Mouse (Mus musculus): ENCODE results near the gene Gca. TPM values are rescaled to one million over a fixed set of nuclear protein-coding genes. Genes with fewer than 3 reads are reported as not detected.

Gca gene
- total and polyA plus RNA-seq, 2 experiments from 2014 or later, result 1.5 to 4.2 TPM

- no peak for DNase-seq
- Histone ChIP-seq H3K36me3 (ENCODE audit: insufficient read depth) (no peaks in the 10 kb centered on the region), H3K27ac (ENCODE audit: low read depth, low read length) (no peak overlapping the region), H3K4me3 (ENCODE audit: low read depth, low read length) (no peak overlapping the region), H3K9ac (no peak overlapping the region), H3K9me3 (ENCODE audit: low read length) (no peaks in the 10 kb centered on the region), H3K4me2 (ENCODE audit: low read depth) (no peak overlapping the region), H3K4me1 (ENCODE audit: insufficient read depth) (no peaks in the 10 kb centered on the region), H3K27me3 (ENCODE audit: insufficient read depth, low read length) (no peaks in the 10 kb centered on the region)
- no peak for ATAC-seq
- TF ChIP-seq CTCF (IDR thresholded peaks at IDR 0.05; ENCODE audit: low read depth), result no peak
- 51% methylated on average over 1 of the region's 1 CpGs for WGBS
Observed at GRCm38 (mm10) chr2:62665536-62665935, 1.5 kb downstream of the Gca start.

- ATAC-seq (no peak), DNase-seq (no peak)
- Histone ChIP-seq H3K4me1 (ENCODE audit: insufficient read depth) (no peaks in the 10 kb centered on the region), H3K4me3 (ENCODE audit: low read depth, low read length) (no peak overlapping the region), H3K4me2 (ENCODE audit: low read depth) (no peak overlapping the region), H3K27ac (ENCODE audit: low read depth, low read length) (no peak overlapping the region), H3K9ac (no peak overlapping the region), H3K36me3 (ENCODE audit: insufficient read depth) (no peaks in the 10 kb centered on the region), H3K27me3 (ENCODE audit: insufficient read depth, low read length) (no peaks in the 10 kb centered on the region), H3K9me3 (ENCODE audit: low read length) (no peaks in the 10 kb centered on the region)
- WGBS, result 69% methylated on average over 3 of the region's 3 CpGs
- TF ChIP-seq CTCF (IDR thresholded peaks at IDR 0.05; ENCODE audit: low read depth), result no peak
Observed at GRCm38 (mm10) chr2:62669848-62670247, 5.8 kb downstream of the Gca start.

GRCm38 (mm10) chr2:62670301-62670700 is 6.2 kb downstream of the Gca start:
- Histone ChIP-seq H3K4me3 (ENCODE audit: low read depth, low read length) (no peak overlapping the region), H3K27ac (ENCODE audit: low read depth, low read length) (no peak overlapping the region), H3K9ac (no peak overlapping the region), H3K9me3 (ENCODE audit: low read length) (no peaks in the 10 kb centered on the region), H3K4me1 (ENCODE audit: insufficient read depth) (no peaks in the 10 kb centered on the region), H3K4me2 (ENCODE audit: low read depth) (no peak overlapping the region), H3K36me3 (ENCODE audit: insufficient read depth) (no peaks in the 10 kb centered on the region), H3K27me3 (ENCODE audit: insufficient read depth, low read length) (no peaks in the 10 kb centered on the region)
- 87% methylated on average over 5 of the region's 5 CpGs for WGBS
- DNase-seq (no peak), ATAC-seq (no peak)
- no peak for TF ChIP-seq CTCF (IDR thresholded peaks at IDR 0.05; ENCODE audit: low read depth)

GRCm38 (mm10) chr2:62670767-62671166 is 6.7 kb downstream of the Gca start:
- no peak for ATAC-seq
- Histone ChIP-seq H3K4me1 (ENCODE audit: insufficient read depth) (no peaks in the 10 kb centered on the region), H3K36me3 (ENCODE audit: insufficient read depth) (no peaks in the 10 kb centered on the region), H3K4me2 (ENCODE audit: low read depth) (no peak overlapping the region), H3K9me3 (ENCODE audit: low read length) (no peaks in the 10 kb centered on the region), H3K27ac (ENCODE audit: low read depth, low read length) (no peak overlapping the region), H3K4me3 (ENCODE audit: low read depth, low read length) (no peak overlapping the region), H3K9ac (no peak overlapping the region), H3K27me3 (ENCODE audit: insufficient read depth, low read length) (no peaks in the 10 kb centered on the region)
- no peak for TF ChIP-seq CTCF (IDR thresholded peaks at IDR 0.05; ENCODE audit: low read depth)
- no peak for DNase-seq
- 81% methylated on average over 4 of the region's 4 CpGs for WGBS

GRCm38 (mm10) chr2:62672788-62673187 is 8.7 kb downstream of the Gca start:
- no peak overlapping the region for H3K4me3 ChIP-seq (ENCODE audit: low read depth, low read length)
- DNase-seq (no peak), ATAC-seq (no peak)
- no peak overlapping the region for H3K4me2 ChIP-seq (ENCODE audit: low read depth)
- no peaks in the 10 kb centered on the region for H3K36me3 ChIP-seq (ENCODE audit: insufficient read depth)
- no peaks in the 10 kb centered on the region for H3K4me1 ChIP-seq (ENCODE audit: insufficient read depth)
- no peaks in the 10 kb centered on the region for H3K9me3 ChIP-seq (ENCODE audit: low read length)
- no peak overlapping the region for H3K27ac ChIP-seq (ENCODE audit: low read depth, low read length)
- H3K27me3 ChIP-seq (ENCODE audit: insufficient read depth, low read length), result no peaks in the 10 kb centered on the region
- 86% methylated on average over 5 of the region's 5 CpGs for WGBS
- TF ChIP-seq CTCF (IDR thresholded peaks at IDR 0.05; ENCODE audit: low read depth), result no peak
- no peak overlapping the region for H3K9ac ChIP-seq

GRCm38 (mm10) chr2:62681667-62682066 is 17.6 kb downstream of the Gca start:
- Histone ChIP-seq H3K36me3 (ENCODE audit: insufficient read depth) (no peaks in the 10 kb centered on the region), H3K9ac (no peak overlapping the region), H3K27me3 (ENCODE audit: insufficient read depth, low read length) (no peaks in the 10 kb centered on the region), H3K27ac (ENCODE audit: low read depth, low read length) (no peak overlapping the region), H3K4me1 (ENCODE audit: insufficient read depth) (no peaks in the 10 kb centered on the region), H3K4me2 (ENCODE audit: low read depth) (no peak overlapping the region), H3K9me3 (ENCODE audit: low read length) (no peaks in the 10 kb centered on the region), H3K4me3 (ENCODE audit: low read depth, low read length) (no peak overlapping the region)
- DNase-seq (no peak), ATAC-seq (no peak)
- TF ChIP-seq CTCF (IDR thresholded peaks at IDR 0.05; ENCODE audit: low read depth), result no peak
- 39% methylated on average over 8 of the region's 8 CpGs for WGBS

GRCm38 (mm10) chr2:62684989-62685595 is 21.0 kb downstream of the Gca start:
- H3K4me1 ChIP-seq (ENCODE audit: insufficient read depth), result no peaks in the 10 kb centered on the region
- DNase-seq (no peak), ATAC-seq (no peak)
- H3K4me3 ChIP-seq (ENCODE audit: low read depth, low read length), result no peak overlapping the region
- no peak overlapping the region for H3K4me2 ChIP-seq (ENCODE audit: low read depth)
- H3K27ac ChIP-seq (ENCODE audit: low read depth, low read length), result no peak overlapping the region
- H3K27me3 ChIP-seq (ENCODE audit: insufficient read depth, low read length), result no peaks in the 10 kb centered on the region
- no peaks in the 10 kb centered on the region for H3K36me3 ChIP-seq (ENCODE audit: insufficient read depth)
- H3K9ac ChIP-seq, result no peak overlapping the region
- H3K9me3 ChIP-seq (ENCODE audit: low read length), result no peaks in the 10 kb centered on the region
- WGBS, result 68% methylated on average over 3 of the region's 3 CpGs
- TF ChIP-seq CTCF (IDR thresholded peaks at IDR 0.05; ENCODE audit: low read depth), result no peak

All from forebrain, postnatal 0 days (tissue).